Mouse (Mus musculus): ENCODE data around the gene Surf2. TPM values are rescaled to one million over a fixed set of nuclear protein-coding genes. Genes with fewer than 3 reads are reported as not detected.

Gene Surf2
- polyA plus RNA-seq, 1 experiment from 2014 or later: 44.5 TPM

DNA sequence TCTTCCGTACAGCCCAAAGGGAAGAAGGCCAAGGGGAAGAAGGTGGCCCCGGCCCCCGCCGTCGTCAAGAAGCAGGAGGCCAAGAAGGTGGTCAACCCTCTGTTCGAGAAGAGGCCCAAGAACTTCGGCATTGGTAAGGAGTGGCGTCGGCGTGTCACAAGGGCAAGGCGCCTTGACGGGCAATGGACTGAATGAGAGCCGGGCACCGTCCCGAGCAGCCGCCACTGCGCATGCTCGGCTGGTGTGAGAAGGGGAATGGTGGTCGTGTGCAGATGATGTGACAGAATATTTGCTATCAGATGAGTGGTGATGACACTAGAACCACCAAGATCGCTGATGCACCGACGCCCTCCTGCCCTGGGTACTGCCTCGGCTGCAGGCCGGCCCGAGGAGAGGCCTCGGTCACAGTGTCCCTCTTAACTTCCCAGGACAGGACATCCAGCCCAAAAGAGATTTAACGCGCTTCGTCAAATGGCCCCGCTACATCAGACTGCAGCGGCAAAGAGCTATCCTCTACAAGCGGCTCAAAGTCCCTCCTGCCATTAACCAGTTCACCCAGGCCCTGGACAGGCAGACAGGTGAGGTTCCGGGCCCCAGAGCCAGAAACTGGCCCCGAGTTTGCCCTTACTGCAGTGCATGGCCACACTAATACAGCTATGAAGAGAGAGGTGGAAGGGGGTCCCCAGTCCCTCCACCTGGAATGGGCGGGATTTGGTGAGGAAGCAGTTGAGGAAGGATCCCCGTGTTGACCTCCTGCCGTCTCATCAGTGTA, 5.0 kb upstream of the Surf2 start:
- WGBS: 4% methylated on average over 37 of the region's 37 CpGs

DNA sequence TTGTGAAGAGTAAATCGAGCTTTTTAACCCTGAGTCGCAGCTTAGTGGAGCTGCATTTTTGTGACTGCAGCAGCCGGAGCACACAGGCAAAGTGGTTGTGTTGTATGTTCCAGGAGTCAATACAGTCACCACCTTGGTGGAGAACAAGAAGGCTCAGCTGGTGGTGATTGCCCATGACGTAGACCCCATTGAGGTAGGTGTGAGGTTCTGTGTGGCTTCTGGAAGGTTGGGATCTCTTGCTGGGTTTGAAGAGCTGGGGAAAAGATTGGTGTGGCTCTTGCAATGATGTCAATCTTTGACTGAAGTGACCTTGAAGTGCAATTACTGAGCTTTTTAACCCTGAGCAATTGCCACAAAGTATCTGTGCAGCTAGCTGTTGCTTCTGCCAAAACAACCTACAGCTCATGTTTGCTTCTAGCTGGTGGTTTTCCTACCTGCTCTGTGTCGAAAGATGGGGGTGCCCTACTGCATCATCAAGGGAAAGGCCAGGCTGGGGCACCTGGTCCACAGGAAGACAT, 3.9 kb upstream of the Surf2 start:
- ATAC-seq (replicated peaks; ENCODE audit: low FRiP score) (no peak), DNase-seq (ENCODE audit: low spot score) (no peak)
- H3K4me2 ChIP-seq (ENCODE audit: low read depth, low read length, severe bottlenecking): peak overlapping the region; percentile 98
- no peak overlapping the region for H3K27ac ChIP-seq (ENCODE audit: low read depth, low read length)
- H3K9me3 ChIP-seq (ENCODE audit: control insufficient read depth, low read length): no peaks in the 10 kb centered on the region
- H3K9ac ChIP-seq (ENCODE audit: low read length): peak overlapping the region; percentile 95
- peaks cover 18% of the 10 kb centered on the region for H3K4me1 ChIP-seq (replicated peaks; ENCODE audit: control insufficient read depth, insufficient read depth, low read length)
- 82% methylated on average over 5 of the region's 5 CpGs for WGBS
- peak overlapping the region; percentile 93 for H3K4me3 ChIP-seq (ENCODE audit: low read depth, low read length)
- peaks cover 24% of the 10 kb centered on the region; the same call in 1 of the 2 replicates for H3K36me3 ChIP-seq (ENCODE audit: control insufficient read depth, insufficient read depth, low read length)
- H3K27me3 ChIP-seq (ENCODE audit: control insufficient read depth, insufficient read depth, low read length): no peaks in the 10 kb centered on the region

More for the DNA sequence above, 5.0 kb upstream of the Surf2 start:
- Histone ChIP-seq H3K27ac (ENCODE audit: low read depth, low read length) (peak overlapping the region; percentile 85), H3K4me1 (replicated peaks; ENCODE audit: control insufficient read depth, insufficient read depth, low read length) (peaks cover 15% of the 10 kb centered on the region), H3K9ac (ENCODE audit: low read length) (peak overlapping the region; percentile 95), H3K4me3 (ENCODE audit: low read depth, low read length) (peak overlapping the region; percentile 93), H3K36me3 (ENCODE audit: control insufficient read depth, insufficient read depth, low read length) (peaks cover 24% of the 10 kb centered on the region; the same call in 1 of the 2 replicates), H3K27me3 (ENCODE audit: control insufficient read depth, insufficient read depth, low read length) (no peaks in the 10 kb centered on the region), H3K9me3 (ENCODE audit: control insufficient read depth, low read length) (no peaks in the 10 kb centered on the region), H3K4me2 (ENCODE audit: low read depth, low read length, severe bottlenecking) (peak overlapping the region; percentile 98)
- peak; percentile 43 for ATAC-seq (replicated peaks; ENCODE audit: low FRiP score)
- peak; percentile 85 for DNase-seq (ENCODE audit: low spot score)

DNA sequence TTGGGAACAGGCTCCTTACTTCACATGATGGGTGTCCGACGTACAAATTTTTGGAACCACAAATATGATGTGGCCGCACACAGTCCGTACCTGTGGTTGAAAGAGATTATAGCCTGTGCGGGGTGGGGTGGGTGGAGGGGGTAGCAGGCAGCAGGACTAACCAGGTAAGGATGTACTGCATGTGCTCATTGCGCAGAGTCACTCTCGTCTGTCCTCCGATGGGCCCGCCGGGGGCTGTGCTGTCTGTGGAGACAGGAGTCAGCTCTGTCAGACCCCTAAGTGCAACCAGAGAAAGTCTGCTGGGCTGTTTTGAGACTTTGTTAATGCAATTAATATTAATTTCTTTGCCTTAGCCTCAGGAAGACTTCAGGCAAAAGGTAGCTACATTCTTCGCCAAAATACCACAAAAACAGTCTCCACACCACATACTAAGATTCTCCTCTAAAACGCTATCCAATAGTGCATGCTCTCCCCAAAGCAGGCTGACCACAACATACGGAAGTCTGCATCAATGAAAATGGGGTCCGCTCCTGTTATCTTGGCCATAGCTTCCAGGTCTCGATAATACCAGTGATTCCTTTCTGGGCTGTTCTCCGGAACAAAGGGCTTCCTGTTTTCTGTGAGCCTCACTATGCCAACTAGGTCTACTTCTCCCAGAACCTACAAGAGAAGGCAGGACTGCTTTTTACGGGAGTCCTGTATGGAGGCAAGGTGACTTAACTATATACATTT, 2.6 kb upstream of the Surf2 start:
- ATAC-seq (replicated peaks; ENCODE audit: low FRiP score): no peak
- DNase-seq (ENCODE audit: low spot score): no peak
- Histone ChIP-seq H3K4me3 (ENCODE audit: low read depth, low read length) (no peak overlapping the region), H3K9me3 (ENCODE audit: control insufficient read depth, low read length) (no peaks in the 10 kb centered on the region), H3K27ac (ENCODE audit: low read depth, low read length) (no peak overlapping the region), H3K4me1 (replicated peaks; ENCODE audit: control insufficient read depth, insufficient read depth, low read length) (peaks cover 22% of the 10 kb centered on the region), H3K36me3 (ENCODE audit: control insufficient read depth, insufficient read depth, low read length) (peaks cover 21% of the 10 kb centered on the region; the same call in 1 of the 2 replicates), H3K4me2 (ENCODE audit: low read depth, low read length, severe bottlenecking) (no peak overlapping the region), H3K9ac (ENCODE audit: low read length) (no peak overlapping the region), H3K27me3 (ENCODE audit: control insufficient read depth, insufficient read depth, low read length) (no peaks in the 10 kb centered on the region)
- 85% methylated on average over 17 of the region's 17 CpGs for WGBS

DNA sequence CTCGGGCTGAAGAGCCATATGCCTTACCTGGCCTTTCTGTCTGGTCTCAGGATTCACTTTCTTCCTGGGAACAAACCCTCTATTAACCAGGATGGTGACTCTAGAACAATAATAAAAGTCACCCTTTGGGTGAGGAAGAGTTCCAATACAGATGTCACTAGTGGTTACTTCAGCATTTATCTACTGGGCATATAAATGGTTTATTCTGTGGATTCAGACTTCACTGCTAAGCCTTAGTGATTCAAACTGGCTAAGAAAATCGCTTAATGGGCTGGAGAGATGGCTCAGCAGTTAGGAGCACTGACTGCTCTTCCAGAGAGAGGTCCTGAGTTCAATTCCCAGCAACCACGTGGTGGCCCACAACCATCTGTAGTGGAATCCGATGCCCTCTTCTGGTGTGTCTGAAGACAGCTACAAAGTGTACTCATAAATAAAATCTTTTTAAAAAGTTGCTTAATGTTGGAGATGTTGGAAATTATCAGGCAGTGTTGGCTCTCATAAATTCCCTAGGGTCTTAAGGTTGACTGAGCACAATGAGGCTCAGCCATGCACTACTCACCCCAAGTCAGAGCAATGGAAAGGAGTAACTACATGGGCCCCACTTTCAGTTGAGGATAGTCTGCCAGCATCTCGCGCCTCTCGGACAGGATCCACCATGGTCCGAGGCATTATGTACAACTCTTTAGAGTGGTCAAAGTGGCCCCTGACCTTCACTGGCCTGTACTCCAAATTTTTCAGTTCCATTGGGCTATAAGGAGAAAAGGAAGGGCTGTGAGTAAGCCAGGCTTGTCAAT, 1.8 kb upstream of the Surf2 start:
- H3K27ac ChIP-seq (ENCODE audit: low read depth, low read length): no peak overlapping the region
- no peaks in the 10 kb centered on the region for H3K27me3 ChIP-seq (ENCODE audit: control insufficient read depth, insufficient read depth, low read length)
- H3K4me1 ChIP-seq (replicated peaks; ENCODE audit: control insufficient read depth, insufficient read depth, low read length): peaks cover 19% of the 10 kb centered on the region
- no peaks in the 10 kb centered on the region for H3K9me3 ChIP-seq (ENCODE audit: control insufficient read depth, low read length)
- WGBS: 68% methylated on average over 8 of the region's 8 CpGs
- no peak overlapping the region for H3K4me3 ChIP-seq (ENCODE audit: low read depth, low read length)
- no peak for ATAC-seq (replicated peaks; ENCODE audit: low FRiP score)
- H3K9ac ChIP-seq (ENCODE audit: low read length): no peak overlapping the region
- no peak overlapping the region for H3K4me2 ChIP-seq (ENCODE audit: low read depth, low read length, severe bottlenecking)
- DNase-seq (ENCODE audit: low spot score): no peak
- H3K36me3 ChIP-seq (ENCODE audit: control insufficient read depth, insufficient read depth, low read length): peaks cover 24% of the 10 kb centered on the region; the same call in 1 of the 2 replicates

DNA sequence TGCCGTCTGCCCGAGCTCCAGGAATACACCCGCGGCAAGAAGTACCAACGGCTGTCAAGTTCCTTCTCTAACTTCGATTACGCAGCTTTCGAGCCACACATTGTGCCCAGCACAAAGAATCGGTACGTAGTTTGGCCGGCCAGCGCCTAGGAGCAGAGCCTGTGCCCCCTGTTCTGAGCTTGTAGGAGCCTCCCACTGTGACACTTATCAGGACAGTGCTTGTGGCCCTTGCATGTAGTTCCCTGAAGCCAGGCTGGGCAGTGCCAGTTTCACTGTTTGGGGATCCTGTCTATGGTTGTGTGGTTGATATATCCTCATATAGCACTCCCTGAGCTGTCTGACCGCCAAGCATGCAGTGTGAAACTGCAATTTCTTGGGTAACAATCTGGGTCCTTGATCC, 571 bp downstream of the Surf2 start:
- peak overlapping the region; percentile 76 for H3K9ac ChIP-seq (ENCODE audit: low read length)
- peaks cover 34% of the 10 kb centered on the region for H3K36me3 ChIP-seq (ENCODE audit: control insufficient read depth, insufficient read depth, low read length)
- H3K27ac ChIP-seq (ENCODE audit: low read depth, low read length): no peak overlapping the region; the same call in 1 of the 2 replicates
- peaks cover 19% of the 10 kb centered on the region for H3K4me1 ChIP-seq (replicated peaks; ENCODE audit: control insufficient read depth, insufficient read depth, low read length)
- peak overlapping the region; percentile 99 for H3K4me2 ChIP-seq (ENCODE audit: low read depth, low read length, severe bottlenecking)
- ATAC-seq (replicated peaks; ENCODE audit: low FRiP score): peak; percentile 28; the same call in 1 of the 2 replicates
- H3K4me3 ChIP-seq (ENCODE audit: low read depth, low read length): peak overlapping the region; percentile 58
- WGBS: 4% methylated on average over 13 of the region's 13 CpGs
- no peaks in the 10 kb centered on the region for H3K27me3 ChIP-seq (ENCODE audit: control insufficient read depth, insufficient read depth, low read length)
- DNase-seq (ENCODE audit: low spot score): no peak
- no peaks in the 10 kb centered on the region for H3K9me3 ChIP-seq (ENCODE audit: control insufficient read depth, low read length)

DNA sequence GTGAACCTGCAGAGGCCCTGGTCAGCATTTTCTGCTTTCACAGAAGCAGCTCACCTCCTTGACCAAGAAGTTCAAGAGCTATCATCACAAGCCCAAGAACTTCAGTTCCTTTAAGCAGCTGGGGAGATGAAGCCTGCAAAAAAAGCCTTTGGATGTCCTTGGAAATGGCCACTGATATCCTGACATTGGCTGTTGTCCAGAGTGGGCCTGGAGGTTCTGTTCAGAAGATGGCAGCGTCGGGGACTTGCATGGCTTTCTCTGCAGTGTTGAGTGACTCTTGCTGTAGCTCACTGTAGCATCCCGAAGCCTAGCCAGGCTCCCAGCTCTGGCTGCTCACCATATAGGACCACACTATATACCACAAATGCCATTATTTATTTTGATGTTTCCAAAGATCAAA, 3.5 kb downstream of the Surf2 start:
- Histone ChIP-seq H3K27me3 (ENCODE audit: control insufficient read depth, insufficient read depth, low read length) (no peaks in the 10 kb centered on the region), H3K9me3 (ENCODE audit: control insufficient read depth, low read length) (no peaks in the 10 kb centered on the region), H3K9ac (ENCODE audit: low read length) (no peak overlapping the region), H3K4me3 (ENCODE audit: low read depth, low read length) (no peak overlapping the region), H3K36me3 (ENCODE audit: control insufficient read depth, insufficient read depth, low read length) (peaks cover 19% of the 10 kb centered on the region), H3K27ac (ENCODE audit: low read depth, low read length) (no peak overlapping the region), H3K4me1 (replicated peaks; ENCODE audit: control insufficient read depth, insufficient read depth, low read length) (peaks cover 14% of the 10 kb centered on the region), H3K4me2 (ENCODE audit: low read depth, low read length, severe bottlenecking) (no peak overlapping the region)
- WGBS: 92% methylated on average over 3 of the region's 3 CpGs
- DNase-seq (ENCODE audit: low spot score) (no peak), ATAC-seq (replicated peaks; ENCODE audit: low FRiP score) (no peak)

DNA sequence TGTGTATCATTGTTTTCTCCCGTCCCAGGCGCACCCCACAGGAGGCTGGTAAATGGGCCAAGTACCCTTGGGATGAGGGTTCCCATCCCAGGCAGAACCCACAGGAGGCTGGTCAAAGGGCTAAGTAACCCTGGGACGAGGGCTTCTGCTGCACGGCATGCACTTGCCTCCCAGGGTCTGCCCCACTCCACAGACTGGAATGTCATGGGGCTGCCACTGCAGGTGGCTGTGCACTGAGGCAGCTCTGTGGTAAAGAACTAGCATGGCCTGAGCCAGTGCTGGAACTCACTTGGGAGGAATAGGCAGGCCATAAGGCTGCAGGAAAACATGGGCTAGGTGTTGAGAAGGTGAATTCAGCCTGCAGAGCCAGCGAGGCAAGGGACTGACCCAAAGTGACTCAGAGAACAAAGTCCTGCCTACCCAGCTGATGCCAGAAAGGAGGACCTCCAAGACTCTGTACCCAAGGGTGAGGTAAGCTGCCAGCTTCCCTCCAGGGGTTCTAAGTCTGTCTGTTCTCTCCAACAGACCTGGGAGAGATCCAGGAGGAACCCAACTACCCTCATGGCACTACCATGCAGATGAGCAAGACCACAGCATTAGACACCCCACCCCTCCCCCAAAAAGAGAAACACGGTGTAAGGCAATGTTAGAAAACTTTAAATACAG, 4.2 kb downstream of the Surf2 start:
- Histone ChIP-seq H3K4me1 (replicated peaks; ENCODE audit: control insufficient read depth, insufficient read depth, low read length) (peaks cover 13% of the 10 kb centered on the region), H3K27me3 (ENCODE audit: control insufficient read depth, insufficient read depth, low read length) (no peaks in the 10 kb centered on the region), H3K9ac (ENCODE audit: low read length) (no peak overlapping the region), H3K4me2 (ENCODE audit: low read depth, low read length, severe bottlenecking) (no peak overlapping the region), H3K36me3 (ENCODE audit: control insufficient read depth, insufficient read depth, low read length) (peaks cover 25% of the 10 kb centered on the region), H3K4me3 (ENCODE audit: low read depth, low read length) (no peak overlapping the region), H3K27ac (ENCODE audit: low read depth, low read length) (no peak overlapping the region), H3K9me3 (ENCODE audit: control insufficient read depth, low read length) (no peaks in the 10 kb centered on the region)
- no peak for ATAC-seq (replicated peaks; ENCODE audit: low FRiP score)
- DNase-seq (ENCODE audit: low spot score): no peak
- WGBS: 93% methylated on average over 6 of the region's 6 CpGs

DNA sequence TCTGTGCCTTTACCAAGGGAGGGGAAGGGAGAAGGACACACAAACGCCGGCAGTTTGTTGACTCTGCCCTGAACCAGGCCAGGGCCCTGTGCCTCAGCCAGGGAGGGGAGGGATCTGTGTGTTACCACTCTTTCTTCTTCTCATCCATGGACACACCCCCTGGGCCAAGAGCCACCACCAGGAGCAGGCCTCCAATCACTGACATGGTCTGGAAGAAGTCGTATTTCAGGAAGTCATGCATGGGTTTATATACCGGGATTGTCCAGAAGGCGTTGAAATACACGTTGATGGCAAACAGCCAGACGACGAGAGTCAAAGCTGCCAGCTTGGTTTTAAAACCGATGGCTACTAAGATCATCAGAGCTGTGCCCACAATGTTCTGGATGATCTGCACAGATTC, 5.6 kb downstream of the Surf2 start:
- no peaks in the 10 kb centered on the region for H3K9me3 ChIP-seq (ENCODE audit: control insufficient read depth, low read length)
- no peak for ATAC-seq (replicated peaks; ENCODE audit: low FRiP score)
- peaks cover 26% of the 10 kb centered on the region for H3K36me3 ChIP-seq (ENCODE audit: control insufficient read depth, insufficient read depth, low read length)
- no peak for DNase-seq (ENCODE audit: low spot score)
- WGBS: 87% methylated on average over 9 of the region's 9 CpGs
- H3K27me3 ChIP-seq (ENCODE audit: control insufficient read depth, insufficient read depth, low read length): no peaks in the 10 kb centered on the region
- peaks cover 8% of the 10 kb centered on the region for H3K4me1 ChIP-seq (replicated peaks; ENCODE audit: control insufficient read depth, insufficient read depth, low read length)
- no peak overlapping the region for H3K4me3 ChIP-seq (ENCODE audit: low read depth, low read length)
- no peak overlapping the region for H3K27ac ChIP-seq (ENCODE audit: low read depth, low read length)
- H3K9ac ChIP-seq (ENCODE audit: low read length): no peak overlapping the region
- no peak overlapping the region for H3K4me2 ChIP-seq (ENCODE audit: low read depth, low read length, severe bottlenecking)

Data from forebrain, embryonic 11.5 days (tissue).